Mouse (Mus musculus) myocyte (in vitro differentiated cells): ENCODE data around the gene Slc35f1. TPM values are rescaled to one million over a fixed set of nuclear protein-coding genes. Genes with fewer than 3 reads are reported as not detected.

Experiments
- H3K27me3 ChIP-seq: one replicate; pipeline ENCODE4 v1.6.1; 2011; ENCODE audit not compliant: control insufficient read depth, insufficient read depth, insufficient read length
- H3K36me3 ChIP-seq: one replicate; pipeline ENCODE4 v1.6.1; 2011; ENCODE audit not compliant: control insufficient read depth, insufficient read depth
- H3K4me2 ChIP-seq: one replicate; pipeline ENCODE4 v1.6.1; 2011; ENCODE audit warnings: low read depth, control low read depth
- H3K4me3 ChIP-seq: one replicate; pipeline ENCODE4 v1.5.1; 2011; ENCODE audit warnings: mild to moderate bottlenecking, control low read depth, moderate library complexity
- H3K79me2 ChIP-seq: one replicate; pipeline ENCODE4 v1.6.1; 2011; ENCODE audit not compliant: control insufficient read depth, insufficient read depth
- H3ac ChIP-seq: one replicate; pipeline ENCODE4 v1.6.1; 2011; ENCODE audit not compliant: control insufficient read depth, insufficient read length
- CEBPB ChIP-seq: IDR thresholded peaks from 2 replicates; pipeline ENCODE4 v1.6.1; 2011; ENCODE audit warnings: mild to moderate bottlenecking, moderate library complexity; ENCODE audit not compliant: poor library complexity, insufficient read depth, severe bottlenecking
- E2F4 ChIP-seq: IDR thresholded peaks from one replicate; pipeline ENCODE4 v1.6.1; 2011; ENCODE audit warnings: mild to moderate bottlenecking, control low read depth, moderate library complexity; ENCODE audit not compliant: insufficient read depth
- MAX ChIP-seq: IDR thresholded peaks from one replicate; pipeline ENCODE4 v1.6.1; 2011; ENCODE audit warnings: low read depth, mild to moderate bottlenecking, control low read depth
- MYOD1 ChIP-seq, 3 experiments: IDR thresholded peaks; one replicate each; pipeline ENCODE4 v1.6.1; 2011; ENCODE audit warnings: control low read depth in 2 of 3, low read depth in 2 of 3, mild to moderate bottlenecking in 2 of 3, moderate library complexity in 1 of 3; ENCODE audit not compliant: insufficient read length in 2 of 3, control insufficient read depth in 1 of 3
- MYOG ChIP-seq, 3 experiments: IDR thresholded peaks; one replicate each; pipeline ENCODE4 v1.6.1; 2011; ENCODE audit warnings: control low read depth in 2 of 3, low read depth in 2 of 3, mild to moderate bottlenecking in 2 of 3; ENCODE audit not compliant: insufficient read length in 2 of 3, control insufficient read depth in 1 of 3, insufficient read depth in 1 of 3
- POLR2A ChIP-seq: IDR thresholded peaks from one replicate; pipeline ENCODE4 v1.6.1; 2011; ENCODE audit warnings: low read depth, mild to moderate bottlenecking, control low read depth, moderate library complexity; ENCODE audit not compliant: insufficient read length
- POLR2AphosphoS2 ChIP-seq: IDR thresholded peaks from one replicate; pipeline ENCODE4 v1.6.1; 2011; ENCODE audit warnings: low read depth, control low read depth; ENCODE audit not compliant: insufficient read length
- REST ChIP-seq: IDR thresholded peaks from one replicate; pipeline ENCODE4 v1.6.1; 2011; ENCODE audit warnings: mild to moderate bottlenecking, control low read depth, moderate library complexity; ENCODE audit not compliant: insufficient read depth, insufficient read length
- SRF ChIP-seq: IDR thresholded peaks from one replicate; pipeline ENCODE4 v1.6.1; 2011; ENCODE audit warnings: low read depth; ENCODE audit not compliant: control insufficient read depth, insufficient read length
- TCF12 ChIP-seq: IDR thresholded peaks from one replicate; pipeline ENCODE4 v1.6.1; 2011; ENCODE audit warnings: mild to moderate bottlenecking, control low read depth; ENCODE audit not compliant: poor library complexity, insufficient read depth, severe bottlenecking
- TCF3 ChIP-seq: IDR thresholded peaks from one replicate; pipeline ENCODE4 v1.6.1; 2011; ENCODE audit warnings: low read depth, control low read depth; ENCODE audit not compliant: insufficient read length
- USF1 ChIP-seq: IDR thresholded peaks from one replicate; pipeline ENCODE4 v1.6.1; 2011; ENCODE audit warnings: low read depth, mild to moderate bottlenecking, control low read depth, moderate library complexity
- polyA plus RNA-seq: library from polyadenylated mRNA; unstranded; fragments of >200 nt; fragmentation: generic; extraction: Trizol; gene quantifications from one replicate; pipeline ENCODE4 v1.2.1, GENCODE M21; 2012; ENCODE audit warnings: missing spikeins

Gene Slc35f1
- polyA plus RNA-seq, 1 experiment = not detected

GRCm38 (mm10) chr10:52934615-52935014 is 244.3 kb downstream of the Slc35f1 start:
- Histone ChIP-seq H3K4me2 (no peak overlapping the region), H3K36me3 (no peaks in the 10 kb centered on the region), H3K4me3 (no peak overlapping the region), H3ac (no peak overlapping the region), H3K79me2 (no peaks in the 10 kb centered on the region), H3K27me3 (no peaks in the 10 kb centered on the region)
- TF ChIP-seq MYOD1 (IDR thresholded peaks at IDR 0.05; ENCODE audit: control insufficient read depth in 1 of 3, insufficient read length in 2 of 3, low read depth in 2 of 3) (no peak), POLR2A (no peak)

GRCm38 (mm10) chr10:52940111-52940830 is 249.9 kb downstream of the Slc35f1 start:
- Histone ChIP-seq H3K27me3 (no peaks in the 10 kb centered on the region), H3K79me2 (no peaks in the 10 kb centered on the region), H3ac (no peak overlapping the region), H3K4me3 (no peak overlapping the region), H3K4me2 (no peak overlapping the region), H3K36me3 (no peaks in the 10 kb centered on the region)
- TF ChIP-seq MYOD1 (IDR thresholded peaks at IDR 0.05; ENCODE audit: control insufficient read depth in 1 of 3, insufficient read length in 2 of 3, low read depth in 2 of 3) (no peak), E2F4 (no peak), TCF12 (no peak), MYOG (IDR thresholded peaks at IDR 0.05; ENCODE audit: control insufficient read depth in 1 of 3, insufficient read depth in 1 of 3, insufficient read length in 2 of 3, low read depth in 2 of 3) (no peak), SRF (no peak), CEBPB (no peak), TCF3 (no peak), MAX (no peak), USF1 (no peak), REST (no peak)

- Histone ChIP-seq H3K27me3 (no peaks in the 10 kb centered on the region), H3K4me3 (no peak overlapping the region), H3K4me2 (no peak overlapping the region), H3K36me3 (no peaks in the 10 kb centered on the region), H3ac (no peak overlapping the region), H3K79me2 (no peaks in the 10 kb centered on the region)
- no peak for TF ChIP-seq SRF
- TF ChIP-seq USF1 = no peak
- no peak for TF ChIP-seq MAX
- TF ChIP-seq REST = no peak
- no peak for TF ChIP-seq MYOG (IDR thresholded peaks at IDR 0.05; ENCODE audit: control insufficient read depth in 1 of 3, insufficient read depth in 1 of 3, insufficient read length in 2 of 3, low read depth in 2 of 3)
- TF ChIP-seq E2F4 = no peak
- no peak for TF ChIP-seq TCF3
- TF ChIP-seq CEBPB = no peak
- TF ChIP-seq POLR2A = no peak
- no peak for TF ChIP-seq TCF12
- TF ChIP-seq POLR2AphosphoS2 = no peak
- no peak for TF ChIP-seq MYOD1 (IDR thresholded peaks at IDR 0.05; ENCODE audit: control insufficient read depth in 1 of 3, insufficient read length in 2 of 3, low read depth in 2 of 3)
Measured at GRCm38 (mm10) chr10:52940831-52941216, 250.5 kb downstream of the Slc35f1 start.

- H3K4me2 ChIP-seq = no peak overlapping the region
- H3K36me3 ChIP-seq = no peaks in the 10 kb centered on the region
- no peaks in the 10 kb centered on the region for H3K27me3 ChIP-seq
- no peak overlapping the region for H3ac ChIP-seq
- no peak overlapping the region for H3K4me3 ChIP-seq
- TF ChIP-seq USF1 (no peak), POLR2AphosphoS2 (no peak), E2F4 (no peak), TCF12 (no peak), POLR2A (no peak), MAX (no peak), MYOD1 (IDR thresholded peaks at IDR 0.05; ENCODE audit: control insufficient read depth in 1 of 3, insufficient read length in 2 of 3, low read depth in 2 of 3) (no peak), TCF3 (no peak), SRF (no peak), MYOG (IDR thresholded peaks at IDR 0.05; ENCODE audit: control insufficient read depth in 1 of 3, insufficient read depth in 1 of 3, insufficient read length in 2 of 3, low read depth in 2 of 3) (no peak), REST (no peak), CEBPB (no peak)
- no peaks in the 10 kb centered on the region for H3K79me2 ChIP-seq
Measured at GRCm38 (mm10) chr10:52952581-52952980, 262.2 kb downstream of the Slc35f1 start.

GRCm38 (mm10) chr10:52956728-52957127 is 266.4 kb downstream of the Slc35f1 start:
- H3ac ChIP-seq = no peak overlapping the region
- H3K4me3 ChIP-seq = no peak overlapping the region
- TF ChIP-seq REST = no peak
- no peak for TF ChIP-seq MYOD1 (IDR thresholded peaks at IDR 0.05; ENCODE audit: control insufficient read depth in 1 of 3, insufficient read length in 2 of 3, low read depth in 2 of 3)
- TF ChIP-seq CEBPB = no peak
- TF ChIP-seq SRF = no peak
- TF ChIP-seq MAX = no peak
- TF ChIP-seq E2F4 = no peak
- no peak for TF ChIP-seq TCF3
- TF ChIP-seq POLR2AphosphoS2 = no peak
- TF ChIP-seq MYOG (IDR thresholded peaks at IDR 0.05; ENCODE audit: control insufficient read depth in 1 of 3, insufficient read depth in 1 of 3, insufficient read length in 2 of 3, low read depth in 2 of 3) = no peak
- TF ChIP-seq USF1 = no peak
- no peak for TF ChIP-seq POLR2A
- TF ChIP-seq TCF12 = no peak
- no peaks in the 10 kb centered on the region for H3K27me3 ChIP-seq
- no peak overlapping the region for H3K4me2 ChIP-seq
- H3K79me2 ChIP-seq = no peaks in the 10 kb centered on the region
- H3K36me3 ChIP-seq = no peaks in the 10 kb centered on the region
